Mouse (Mus musculus) skeletal muscle tissue, adult 2 months (tissue): Measurements from ENCODE around the gene Ano6.
A peak's percentile ranks its signal among the peaks of the same experiment; 100 is the strongest.
"Not testable (repeated sequence)": the region's sequence is repeated elsewhere in the genome, so short reads cannot be mapped to it uniquely, and the experiment has no call there.

Experiments
- DNase-seq: peaks from one replicate; pipeline ENCODE4 v3.0.0-alpha.2; 2012; ENCODE audit warnings: low read depth, low spot score

Ano6 gene

DNA sequence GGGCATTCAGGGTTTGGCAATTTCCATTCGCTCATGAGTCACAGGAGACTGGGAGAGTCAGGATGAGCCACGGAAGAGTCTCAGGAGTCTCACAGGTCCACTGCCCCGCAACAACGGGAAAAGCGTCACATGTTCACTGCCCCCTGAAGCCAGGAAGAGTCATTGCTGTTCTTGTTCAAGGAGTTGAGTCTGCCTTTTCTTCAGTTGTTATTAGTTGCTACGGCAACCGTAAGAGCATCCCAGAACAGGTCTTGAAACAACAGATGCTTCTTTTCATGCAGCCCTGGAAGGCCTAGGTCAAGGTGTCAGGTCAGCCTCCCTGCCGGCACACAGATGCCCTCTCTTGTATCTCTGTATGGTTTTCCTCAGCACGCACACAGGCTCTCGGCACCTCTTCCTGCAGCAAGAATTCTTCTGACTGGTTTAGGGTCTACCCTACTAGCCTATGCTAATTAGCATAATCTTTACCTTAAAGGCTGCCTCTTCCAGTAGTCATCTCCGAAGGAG is 36.9 kb downstream of the Ano6 start:
- DNase-seq = no peak

DNA sequence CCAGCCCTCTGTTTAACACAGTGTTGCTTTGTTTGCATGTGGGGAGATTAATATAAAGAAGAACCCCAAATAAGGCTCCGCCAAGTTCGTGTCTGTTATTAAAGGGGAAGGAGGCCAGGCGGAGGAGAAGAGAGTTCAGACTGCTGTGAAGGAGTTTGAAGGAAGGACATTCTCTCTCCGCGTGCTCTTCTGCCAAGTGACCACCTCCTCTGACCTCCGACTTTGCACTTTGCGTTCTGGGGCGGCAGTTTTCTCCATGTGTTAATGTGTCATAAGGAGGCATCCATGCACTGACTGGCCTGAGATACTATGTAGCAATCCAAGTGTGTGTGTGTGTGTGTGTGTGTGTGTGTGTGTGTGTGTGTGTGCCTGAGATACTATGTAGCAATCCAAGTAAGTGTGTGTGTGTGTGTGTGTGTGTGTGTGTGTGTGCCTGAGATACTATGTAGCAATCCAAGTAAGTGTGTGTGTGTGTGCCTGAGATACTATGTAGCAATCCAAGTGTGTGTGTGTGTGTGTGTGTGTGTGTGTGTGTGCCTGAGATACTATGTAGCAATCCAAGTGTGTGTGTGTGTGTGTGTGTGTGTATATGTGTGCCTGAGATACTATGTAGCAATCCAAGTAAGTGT is 37.5 kb downstream of the Ano6 start:
- DNase-seq = not testable (repeated sequence)

DNA sequence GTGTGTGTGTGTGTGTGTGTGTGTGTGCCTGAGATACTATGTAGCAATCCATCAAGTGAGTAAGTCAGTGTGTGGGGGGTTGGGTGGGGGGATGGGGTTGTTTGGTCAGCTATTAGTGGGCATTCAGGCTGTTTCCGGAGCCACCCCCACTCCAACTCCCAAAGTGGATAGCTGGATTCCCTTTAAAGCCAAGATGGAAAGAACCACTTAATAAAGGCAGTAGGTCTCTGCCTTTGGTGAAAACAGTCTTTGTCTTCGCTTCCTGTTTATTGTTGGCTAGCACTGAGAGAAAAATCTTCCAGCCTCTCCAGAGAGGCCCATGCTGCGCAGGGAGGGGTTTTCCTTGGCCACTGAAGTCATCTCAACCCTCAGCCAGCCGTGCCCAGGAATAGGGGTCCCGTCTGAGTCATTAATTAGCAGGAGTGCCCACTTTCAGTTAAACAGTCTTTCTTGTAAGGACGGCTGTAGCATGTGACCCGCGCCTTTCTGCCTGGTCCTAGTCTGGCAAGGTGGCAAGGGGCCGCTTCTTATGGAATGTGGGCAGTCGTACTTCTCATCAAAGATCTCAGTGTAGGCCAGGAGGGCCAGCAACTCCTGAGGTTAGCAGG is 38.1 kb downstream of the Ano6 start:
- no peak for DNase-seq

DNA sequence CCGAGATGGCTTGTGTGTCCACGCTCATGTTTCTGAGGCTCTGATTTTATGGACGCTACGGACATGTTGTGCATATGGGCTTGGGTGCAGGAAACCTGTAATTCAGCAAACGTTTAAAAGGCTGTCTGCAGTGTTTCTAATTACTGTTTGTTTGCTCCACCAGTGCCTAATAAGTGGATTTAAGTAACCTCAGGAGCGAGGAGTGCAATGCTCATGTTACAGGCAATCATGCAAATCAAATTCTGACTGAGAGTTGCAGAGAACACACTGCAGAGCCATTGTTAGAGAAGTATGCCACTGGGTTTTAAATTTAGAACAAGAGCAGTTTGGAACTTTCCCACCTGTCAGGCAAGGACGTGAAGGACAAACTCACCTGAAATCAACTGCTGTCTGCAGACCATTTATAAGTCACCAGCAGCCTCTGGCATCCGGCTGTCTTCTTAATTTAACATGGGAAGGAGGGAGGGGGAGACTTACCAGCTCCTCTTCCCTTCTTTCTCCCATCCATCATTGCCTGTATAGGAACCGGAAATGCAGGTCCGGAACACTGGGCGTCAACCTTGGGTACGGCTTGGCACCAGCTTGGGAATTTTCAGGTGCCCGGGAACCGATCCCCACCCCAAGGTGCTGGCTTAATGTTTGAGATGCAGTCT is 39.0 kb downstream of the Ano6 start:
- DNase-seq = no peak

DNA sequence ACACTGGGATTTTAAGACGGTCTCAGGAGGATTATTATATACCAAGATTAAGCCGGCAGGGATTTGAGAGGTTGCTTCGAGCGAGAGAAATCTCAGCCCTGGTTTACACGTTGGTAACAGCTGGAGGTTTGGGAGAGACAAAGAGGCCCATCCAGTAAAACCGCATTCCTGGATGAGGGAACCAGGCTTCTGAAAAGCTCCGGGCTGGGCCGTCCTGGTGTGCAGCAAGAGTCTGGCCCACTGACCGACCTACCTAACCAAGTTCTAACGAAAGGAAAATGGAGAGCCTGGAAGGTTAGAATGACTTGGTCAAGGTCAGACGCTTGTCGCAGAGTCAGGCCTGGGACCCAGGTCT is 39.5 kb downstream of the Ano6 start:
- DNase-seq = no peak

DNA sequence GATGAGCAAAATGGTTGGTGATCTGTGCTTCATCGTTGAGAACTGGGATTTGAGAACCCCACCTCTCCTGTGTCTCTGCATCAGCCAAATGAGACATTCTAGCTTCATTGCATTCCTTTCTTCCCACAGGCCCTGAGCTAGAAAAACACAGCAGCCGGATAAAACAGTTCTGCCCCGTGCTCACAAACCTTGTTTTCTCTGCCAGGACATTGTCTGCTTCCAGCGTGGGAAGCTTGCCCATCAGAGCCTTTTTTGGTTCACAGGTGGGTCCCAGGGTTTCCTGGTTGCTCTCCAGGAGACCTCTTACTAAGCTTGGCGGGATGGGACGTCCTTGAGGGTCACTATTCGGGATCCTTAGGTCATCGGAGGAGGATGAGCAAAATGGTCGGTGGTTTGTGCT is 42.6 kb downstream of the Ano6 start:
- DNase-seq = no peak

DNA sequence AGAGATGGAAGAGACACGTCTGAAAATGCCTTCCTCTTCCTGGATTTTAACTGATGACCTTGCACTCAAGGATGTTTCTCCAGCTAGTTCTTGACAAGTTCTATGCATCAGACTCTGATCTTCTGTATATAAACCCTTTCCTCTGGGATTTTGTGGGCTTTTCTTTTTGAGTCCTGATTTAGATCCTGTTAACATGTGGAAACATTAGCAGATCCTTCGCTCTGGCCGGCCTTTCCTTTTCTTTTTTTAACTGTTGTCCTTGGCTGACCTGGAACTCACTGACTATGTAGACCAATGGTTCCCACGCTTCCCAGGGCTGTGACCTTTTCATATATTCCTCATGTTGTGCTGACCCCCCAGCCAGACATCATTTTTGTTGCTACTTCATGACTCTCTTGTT is 45.4 kb downstream of the Ano6 start:
- DNase-seq = peak; percentile 69

DNA sequence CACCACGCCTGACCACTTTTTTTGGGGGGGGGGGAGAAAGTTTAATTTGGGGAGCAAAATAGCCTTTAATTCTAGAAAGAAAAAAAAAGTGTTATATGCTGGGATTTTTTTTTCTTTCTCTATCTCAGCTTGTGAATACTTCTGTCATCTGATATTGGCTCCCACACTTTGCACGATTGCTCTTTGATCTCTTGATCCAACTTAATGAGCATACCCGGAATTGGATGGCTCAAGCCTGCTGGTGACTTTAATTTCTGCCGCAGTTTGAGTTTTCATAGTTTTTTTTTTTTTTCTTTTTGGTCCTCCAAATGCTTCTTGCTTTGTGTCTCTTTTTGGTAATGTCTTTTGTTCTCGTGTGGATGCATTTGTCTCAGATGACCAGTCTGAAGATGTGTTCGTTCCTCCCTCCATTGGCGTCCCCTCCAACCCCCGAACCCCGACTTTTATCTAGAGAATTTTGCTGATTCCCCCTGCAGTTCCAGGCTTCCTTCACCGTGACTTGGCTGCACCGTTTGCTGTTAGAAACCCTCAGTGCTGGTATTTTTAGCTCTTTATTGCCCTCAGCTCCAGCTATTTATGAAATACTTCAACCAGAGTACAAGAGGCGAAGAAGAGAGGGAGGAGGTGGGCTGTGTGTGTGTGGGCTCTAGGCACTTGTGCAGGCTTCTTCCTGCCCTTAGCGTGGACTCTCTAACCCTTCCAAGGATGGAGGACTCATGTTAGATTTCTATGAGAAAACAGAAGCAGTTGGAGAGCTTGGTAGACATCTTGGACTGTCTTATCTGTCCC is 46.2 kb downstream of the Ano6 start:
- peak; percentile 39 for DNase-seq

DNA sequence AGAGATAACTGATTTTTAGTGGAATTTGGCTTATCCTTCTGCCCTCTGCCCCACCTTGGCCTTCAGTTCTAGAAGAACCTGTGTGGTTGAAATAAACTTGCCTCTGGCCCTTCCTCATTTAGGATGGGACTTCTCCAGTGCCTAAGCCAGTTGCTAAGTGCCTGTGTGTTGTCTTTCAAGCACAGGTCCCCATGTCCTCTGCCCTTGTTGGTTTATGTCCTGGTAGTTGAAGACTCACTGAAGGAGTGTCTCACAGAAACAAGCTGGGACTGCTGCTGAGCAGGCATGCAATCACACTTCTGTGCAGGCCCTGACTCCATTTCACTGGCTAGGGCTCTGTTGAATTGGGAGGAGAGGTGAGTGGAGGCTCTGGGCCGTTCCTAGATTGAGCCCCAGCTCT is 46.9 kb downstream of the Ano6 start:
- DNase-seq = no peak

DNA sequence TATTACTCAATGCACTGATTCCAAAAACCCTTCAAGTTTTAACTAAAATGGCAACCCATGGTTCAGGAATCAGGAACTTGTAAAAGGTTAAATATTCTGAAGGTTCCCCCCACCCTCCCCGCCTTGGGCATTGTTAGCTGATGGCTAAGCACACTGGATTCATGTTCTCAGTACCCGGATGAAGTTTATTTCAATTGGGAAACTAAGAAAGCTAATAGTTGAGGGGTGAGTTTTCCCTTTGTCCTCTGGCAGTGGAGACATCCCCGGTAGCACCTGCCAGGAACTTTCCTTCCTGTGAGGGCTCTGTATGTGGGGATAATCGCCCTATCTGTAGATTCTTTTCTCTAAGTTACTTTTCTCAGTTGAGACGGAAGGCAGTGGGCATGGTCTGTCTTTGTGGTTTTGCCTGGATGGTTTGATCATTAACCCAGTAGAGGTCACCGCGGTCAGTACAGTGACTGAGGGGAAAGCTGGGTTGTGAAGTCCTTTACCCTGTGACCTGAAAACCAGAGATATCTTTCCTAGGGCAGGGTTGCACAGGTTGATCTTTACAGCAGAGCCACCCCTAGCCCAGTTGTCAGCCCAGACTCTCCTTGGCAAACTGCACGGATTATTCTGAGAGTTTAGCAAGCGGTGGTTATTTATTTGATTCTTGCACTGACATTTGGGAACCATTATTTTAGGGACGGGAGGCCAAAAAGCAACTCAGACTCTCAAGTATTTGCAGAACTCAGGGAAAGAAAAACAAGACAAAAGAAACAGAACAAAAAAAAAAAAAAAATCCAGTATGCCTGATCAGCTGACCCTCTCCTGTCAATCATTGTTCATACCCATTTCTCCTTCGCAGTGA is 47.8 kb downstream of the Ano6 start:
- peak; percentile 45 for DNase-seq

DNA sequence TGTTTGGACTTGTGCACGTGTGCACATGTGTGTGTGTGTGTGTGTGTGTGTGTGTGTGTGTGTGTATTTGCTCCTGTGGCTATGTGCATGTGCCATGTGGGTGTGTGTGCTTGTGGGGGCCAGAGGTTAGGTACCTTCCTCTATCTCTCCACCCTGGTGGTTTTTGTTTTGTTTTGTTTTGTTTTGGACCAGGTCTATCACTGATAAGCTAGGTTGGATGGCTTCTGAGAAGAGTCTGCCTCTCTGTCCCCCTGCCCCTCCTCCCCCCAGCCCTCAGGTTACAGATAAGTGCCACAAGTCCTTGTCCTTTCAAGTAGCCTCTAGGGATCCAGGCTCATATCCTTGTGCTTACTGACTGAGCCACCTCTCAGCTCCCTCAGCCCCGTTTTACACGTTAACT is 49.1 kb downstream of the Ano6 start:
- DNase-seq = no peak

DNA sequence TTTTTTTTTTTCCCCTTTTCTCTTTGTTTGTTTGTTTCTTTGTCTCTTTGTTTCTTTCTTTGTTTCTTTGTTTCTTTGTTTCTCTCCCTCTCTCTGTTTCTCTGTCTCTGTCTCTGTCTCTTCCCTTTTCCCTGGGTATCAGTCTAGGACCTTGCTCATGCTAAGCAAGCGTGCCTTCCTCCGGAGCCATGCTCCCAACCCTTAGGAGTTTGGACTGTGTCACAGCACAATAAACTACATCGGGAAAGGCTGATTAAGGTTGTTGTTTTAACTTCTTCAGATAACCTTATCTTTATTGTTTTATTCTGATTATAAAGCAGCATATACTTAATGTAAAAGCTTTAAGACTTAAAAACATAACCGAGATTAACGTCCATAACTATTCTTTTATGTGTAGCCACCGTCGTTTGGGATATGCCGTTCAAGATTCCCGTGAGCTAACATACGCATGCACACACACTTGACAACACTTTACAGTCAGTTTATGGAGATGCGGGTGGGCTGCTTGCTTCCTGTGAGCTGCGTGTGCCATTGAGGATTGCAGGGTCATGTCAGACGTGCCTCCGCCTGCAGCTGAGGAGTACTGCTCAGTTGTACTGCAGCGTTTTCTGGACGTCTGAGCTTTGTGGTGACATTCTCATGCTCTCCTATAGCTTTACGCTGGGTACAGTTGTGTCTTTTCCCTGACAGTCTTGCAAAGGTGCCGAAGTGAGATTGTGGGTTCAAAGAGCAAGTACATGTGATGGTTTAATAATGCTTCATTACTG is 52.7 kb downstream of the Ano6 start:
- no peak for DNase-seq

DNA sequence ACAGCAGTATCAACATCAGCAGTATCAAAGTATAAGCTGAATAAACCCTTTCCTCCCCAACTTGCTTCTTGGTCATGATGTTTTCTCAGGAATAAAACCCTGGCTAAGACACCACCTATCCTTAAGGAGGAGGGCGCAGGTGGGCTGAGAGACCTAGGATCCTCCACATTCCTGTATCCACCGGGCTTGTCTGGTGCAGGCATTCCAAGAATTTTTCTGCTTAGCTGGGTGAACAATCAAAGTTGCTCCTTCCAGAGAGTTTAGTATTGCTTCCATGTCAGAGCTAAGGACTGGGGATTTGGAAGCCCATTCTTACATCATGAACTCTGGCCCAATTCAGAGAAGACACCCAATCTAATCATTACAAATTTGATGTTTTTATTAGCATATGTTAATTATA is 53.8 kb downstream of the Ano6 start:
- no peak for DNase-seq

DNA sequence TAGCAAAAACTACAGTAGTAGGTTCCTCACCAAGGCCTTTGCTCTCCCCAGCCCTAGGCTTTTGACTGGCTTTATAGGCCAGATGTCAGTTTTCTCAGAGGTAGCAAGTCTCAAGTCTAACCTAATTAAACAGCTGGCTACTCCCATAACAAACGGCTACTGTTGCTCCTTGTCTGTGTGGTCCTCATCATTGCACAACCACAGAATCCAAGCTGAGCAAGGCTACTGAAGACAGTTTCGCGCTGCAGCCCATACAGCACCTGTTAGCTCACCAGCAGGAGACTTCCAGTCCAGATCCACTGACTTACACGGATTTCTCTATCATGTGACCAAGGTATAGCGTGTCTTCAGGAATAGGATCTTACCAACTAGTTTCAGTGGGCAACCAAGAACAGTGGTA is 55.5 kb downstream of the Ano6 start:
- no peak for DNase-seq

DNA sequence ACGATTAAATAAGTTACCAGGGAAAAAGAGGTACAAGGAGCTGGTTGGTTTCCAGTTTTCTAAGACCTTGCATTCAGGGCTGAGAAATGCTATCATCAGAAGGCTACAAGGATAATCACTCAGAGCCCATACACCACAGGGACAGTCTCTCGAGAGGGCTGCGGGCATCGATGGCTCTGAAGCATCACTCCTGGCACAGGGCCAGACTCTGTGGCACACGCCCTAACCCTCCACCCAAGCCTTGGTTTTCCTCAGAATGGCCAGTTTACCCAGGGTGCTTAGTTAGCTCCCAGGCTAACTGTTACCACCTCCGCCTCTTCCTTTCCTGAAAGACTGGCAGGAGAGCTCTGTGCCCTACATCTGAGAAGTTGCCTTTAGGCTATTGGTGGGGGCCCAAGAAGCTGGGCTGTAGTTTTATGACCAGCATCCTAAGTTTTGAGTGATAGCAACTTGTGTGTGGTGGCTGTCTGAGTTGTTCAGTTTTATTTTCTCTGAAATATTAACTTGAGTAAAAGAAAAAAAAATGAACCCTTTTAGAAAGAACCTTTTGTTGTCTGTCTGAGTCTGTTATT is 57.9 kb downstream of the Ano6 start:
- no peak for DNase-seq

DNA sequence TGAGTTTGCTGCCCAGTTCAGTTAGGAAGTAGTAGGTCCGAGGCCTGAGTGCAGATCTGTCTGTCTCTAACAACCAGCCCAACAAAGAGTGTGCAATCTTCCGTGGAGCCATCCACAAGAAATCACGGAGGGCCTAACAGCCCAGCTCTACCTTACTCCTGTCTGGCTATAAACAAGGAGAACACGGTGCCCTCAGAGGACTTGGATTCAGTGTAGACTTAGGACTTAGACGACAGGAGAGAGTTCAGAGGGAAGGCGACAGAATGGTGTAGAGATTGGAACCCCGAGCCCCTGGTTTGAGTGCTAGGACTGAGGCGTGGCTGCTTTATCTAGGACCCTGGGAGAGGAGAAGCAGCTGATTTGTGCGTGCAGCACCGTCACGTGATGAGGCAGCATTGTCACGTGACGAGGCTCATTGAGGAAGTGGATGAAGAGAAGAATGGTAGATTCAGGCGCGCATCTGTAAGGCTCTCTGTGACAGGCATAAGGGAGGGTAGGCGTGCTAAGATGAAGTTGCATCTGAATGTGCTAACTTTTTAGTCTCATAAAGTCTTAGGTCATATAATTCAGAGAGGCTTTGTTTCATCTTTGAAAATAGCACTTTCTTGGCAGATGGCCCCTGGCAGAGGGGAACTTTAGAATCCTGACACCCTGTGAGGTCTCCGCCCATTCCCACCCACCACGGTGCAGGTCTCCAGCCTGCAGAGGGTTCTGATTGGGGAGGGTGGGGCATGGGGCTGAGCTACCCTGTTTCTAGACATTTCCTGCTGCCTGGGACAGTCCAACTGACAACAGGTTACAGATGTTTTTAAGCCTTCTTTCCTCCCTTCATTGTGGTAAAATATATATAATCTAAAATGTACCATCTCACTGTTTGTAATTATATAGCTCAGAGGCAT is 59.1 kb downstream of the Ano6 start:
- no peak for DNase-seq

DNA sequence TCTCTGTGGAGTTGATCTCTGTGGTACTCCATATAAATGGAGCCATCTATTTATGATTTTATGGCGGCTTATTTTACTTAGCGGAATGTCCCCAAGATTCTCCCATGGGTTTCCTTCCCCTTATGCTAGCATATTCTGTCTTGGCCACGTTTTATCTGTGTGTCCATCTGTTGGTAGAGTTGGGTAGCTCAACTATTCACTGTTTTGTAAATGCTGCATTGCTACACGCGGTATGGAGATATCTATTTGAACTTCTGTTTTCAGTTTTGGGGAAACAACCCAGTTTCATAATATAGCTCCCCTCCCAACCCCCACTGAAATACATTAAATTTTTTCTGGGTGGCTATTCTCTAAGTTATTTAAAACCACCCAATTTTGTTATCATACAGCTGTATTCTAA is 59.9 kb downstream of the Ano6 start:
- no peak for DNase-seq

DNA sequence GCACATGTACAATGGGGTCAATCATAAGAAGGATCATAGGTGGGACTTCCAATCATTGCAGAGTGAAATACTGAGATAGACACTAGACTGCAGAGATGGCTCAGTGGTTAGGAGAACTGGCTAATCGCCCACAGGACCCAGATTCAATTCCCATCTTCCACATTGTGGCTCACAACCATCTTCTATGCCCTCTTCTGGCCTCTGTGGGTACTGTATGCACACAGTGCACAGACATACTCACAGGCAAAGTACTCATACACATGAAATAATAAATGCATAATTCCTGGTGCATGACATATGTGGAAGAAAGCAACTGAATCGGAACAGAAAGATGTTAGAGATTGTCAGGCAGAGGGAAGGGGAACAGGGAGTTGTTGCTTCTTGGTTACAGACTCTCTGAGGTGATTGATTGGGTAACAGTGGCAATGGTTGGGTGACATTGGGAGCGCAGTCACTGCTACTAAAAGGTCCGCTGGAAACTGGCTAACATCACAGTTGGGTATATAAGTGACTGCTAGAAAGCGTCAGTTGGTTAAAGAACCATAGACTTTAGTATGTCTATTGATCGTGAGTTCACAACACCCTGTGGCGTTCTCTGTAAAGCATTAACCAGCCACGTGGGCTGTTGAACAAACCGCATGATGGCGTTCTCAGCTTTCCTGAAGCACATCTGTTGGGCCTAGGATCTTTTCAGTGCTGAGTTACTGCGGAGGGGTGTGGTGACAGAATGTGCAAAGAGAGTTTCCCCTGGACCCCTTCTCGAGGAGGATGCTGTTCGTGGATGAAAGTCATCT is 64.6 kb downstream of the Ano6 start:
- no peak for DNase-seq

DNA sequence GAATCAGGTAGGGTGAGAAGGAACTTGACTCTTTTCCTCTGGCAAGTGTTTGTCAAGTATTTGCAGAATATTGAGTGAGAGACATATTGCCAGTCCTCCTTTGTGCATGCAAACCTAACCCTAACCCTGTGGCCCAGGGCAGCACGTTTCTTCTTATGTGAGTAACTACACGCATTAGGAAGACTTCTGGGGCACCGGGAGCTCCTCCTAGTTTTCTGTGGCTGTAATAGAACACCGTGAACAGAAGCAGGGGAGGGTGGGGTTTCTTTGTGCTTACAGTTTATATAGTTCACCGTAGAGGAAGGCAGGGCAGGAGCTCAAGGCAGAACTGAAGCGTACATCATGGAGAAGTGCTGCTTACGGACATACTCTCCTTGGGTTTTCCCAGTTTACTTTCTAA is 65.3 kb downstream of the Ano6 start:
- DNase-seq = no peak
